Mouse (Mus musculus): ENCODE results near the gene Crybg2.

DNA sequence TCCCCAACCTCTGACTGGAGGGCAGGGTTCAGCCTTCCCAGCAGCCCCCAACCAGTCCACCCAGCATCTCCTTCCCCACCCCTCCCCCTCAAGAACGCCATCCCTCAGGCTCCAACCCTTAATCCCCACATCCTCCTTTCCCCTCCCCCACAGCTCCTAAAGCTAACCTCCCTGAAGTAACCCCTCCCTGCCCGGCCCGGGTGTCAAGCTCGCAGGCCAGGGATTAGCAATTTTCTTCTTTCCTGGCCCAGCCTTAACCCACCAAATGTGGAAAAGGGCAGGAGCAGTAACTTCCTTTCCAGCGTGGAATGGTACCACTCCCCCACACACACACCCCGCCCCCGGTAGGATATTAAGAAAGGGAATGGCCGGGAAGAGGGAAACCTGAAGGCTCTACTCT is 43.8 kb upstream of the Crybg2 start:
- no peak for TF ChIP-seq CTCF (IDR thresholded peaks at IDR 0.05; ENCODE audit: low read depth, low read length)
- TF ChIP-seq GATA1 (IDR thresholded peaks at IDR 0.05; ENCODE audit: borderline replicate concordance, low read length), result no peak
- no peak for TF ChIP-seq GATA2 (IDR thresholded peaks at IDR 0.05; ENCODE audit: borderline replicate concordance, low read depth, low read length)
- TF ChIP-seq TAL1 (conservative IDR thresholded peaks at IDR 0.05; ENCODE audit: low read depth, low read length), result no peak
